Mouse (Mus musculus) stomach, postnatal 0 days (tissue): ENCODE results near the gene Htr6.

Experiments used
- CTCF ChIP-seq: IDR thresholded peaks from 2 replicates; pipeline ENCODE4 v1.5.1; 2016; ENCODE audit warnings: antibody characterized with exemption, low read depth, mild to moderate bottlenecking, moderate library complexity
- EP300 ChIP-seq: optimal IDR thresholded peaks from 2 replicates; pipeline ENCODE3; 2016; ENCODE audit warnings: antibody characterized with exemption

- TF ChIP-seq CTCF (no peak), EP300 (no peak)
Measured at GRCm38 (mm10) chr4:139068287-139068686, 7.1 kb downstream of the Htr6 start.
